Mouse (Mus musculus) embryonic facial prominence, embryonic 11.5 days (tissue): ENCODE measurements at regions not wholly inside any gene's neighbourhood (a gene's known extent, or its start where the extent isn't known, plus 50 kb on each side); places are given as distances from the start of the nearest gene placed in this dataset.

Experiments used
- ATAC-seq: fragments of 200-750 bp; cut with Nextera tagmentation; replicated peaks from 2 replicates; pipeline ENCODE4 v1.8.0; 2017; ENCODE audit warnings: low read depth; ENCODE audit not compliant: insufficient number of reproducible peaks, low FRiP score, low TSS enrichment
- DNase-seq: peaks from one replicate; pipeline ENCODE4 v3.0.0-alpha.2; 2015; ENCODE audit warnings: low spot score
- H3K27ac ChIP-seq: fragments of 300-500 bp; sonication (generic); replicated peaks from 2 replicates; pipeline ENCODE4 v1.5.1; 2014; ENCODE audit warnings: mild to moderate bottlenecking, low read depth, low read length, control low read depth
- H3K27me3 ChIP-seq: fragments of 300-500 bp; sonication (generic); 2 replicates; pipeline ENCODE4 v1.6.1; 2014; ENCODE audit warnings: mild to moderate bottlenecking, low read length, moderate library complexity, mixed read lengths; ENCODE audit not compliant: control insufficient read depth, insufficient read depth
- H3K36me3 ChIP-seq: fragments of 300-500 bp; sonication (generic); replicated peaks from 2 replicates; pipeline ENCODE4 v1.6.1; 2014; ENCODE audit warnings: low read depth, mild to moderate bottlenecking, low read length, moderate library complexity, mixed read lengths; ENCODE audit not compliant: control insufficient read depth, insufficient read depth
- H3K4me1 ChIP-seq: fragments of 300-500 bp; sonication (generic); 2 replicates; pipeline ENCODE4 v1.6.1; 2014; ENCODE audit warnings: low read length, mixed read lengths; ENCODE audit not compliant: control insufficient read depth, insufficient read depth
- H3K4me2 ChIP-seq: fragments of 300-500 bp; sonication (generic); 2 replicates; pipeline ENCODE4 v1.6.1; 2014; ENCODE audit warnings: low read depth, mild to moderate bottlenecking, control low read depth, low read length, moderate library complexity
- H3K4me3 ChIP-seq: fragments of 300-500 bp; sonication (generic); 2 replicates; pipeline ENCODE4 v1.5.1; 2014; ENCODE audit warnings: low read depth, low read length, control low read depth
- H3K9ac ChIP-seq: fragments of 300-500 bp; sonication (generic); replicated peaks from 2 replicates; pipeline ENCODE4 v1.6.1; 2014; ENCODE audit warnings: mild to moderate bottlenecking, control low read depth, low read length
- H3K9me3 ChIP-seq: fragments of 300-500 bp; sonication (generic); replicated peaks from 2 replicates; pipeline ENCODE4 v1.6.1; 2016; ENCODE audit warnings: mild to moderate bottlenecking, low read length, inconsistent platforms, mixed read lengths; ENCODE audit not compliant: control insufficient read depth
- WGBS: fragments of 180-500 bp; shearing (Covaris S2); extraction: QIAGEN DNeasy Blood & Tissue Kit; methylation state at CpG from one replicate; pipeline ENCODE4 v1.1.7; 2014; 5-methylcytosine and 5-hydroxymethylcytosine counted together

DNA sequence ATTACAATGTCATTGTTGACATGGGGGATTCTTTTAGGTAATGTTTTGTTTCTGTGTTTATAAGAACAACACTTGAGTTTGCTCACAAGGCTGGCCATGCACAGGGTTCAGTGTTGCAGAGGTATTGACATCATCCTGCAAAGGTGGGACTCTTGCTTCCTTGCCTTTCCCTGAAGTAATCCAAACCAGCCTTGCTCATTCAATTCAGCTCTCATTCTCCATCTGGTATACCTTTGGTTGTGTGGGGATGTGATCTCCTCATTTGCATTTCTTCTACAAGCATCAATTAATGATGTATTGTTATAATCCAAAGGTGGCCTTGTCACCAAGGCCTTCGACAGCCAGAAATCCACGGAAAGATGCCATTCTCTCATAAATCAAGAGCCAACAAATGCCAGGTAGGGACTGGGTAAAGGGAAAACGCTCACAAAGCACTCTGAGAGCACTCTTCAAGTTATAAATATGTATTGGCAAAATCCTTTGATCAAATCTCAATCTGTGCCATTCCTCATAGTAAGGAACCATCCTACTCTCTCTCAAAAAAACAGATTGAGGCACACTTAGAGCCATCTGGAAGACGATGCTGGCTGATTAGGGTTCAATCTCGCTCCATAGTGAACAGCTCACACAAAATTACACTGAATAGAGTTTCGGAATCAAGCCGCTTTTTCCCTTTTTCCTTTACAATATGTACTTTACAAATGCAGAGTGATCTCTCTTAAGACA is 435.1 kb downstream of the Klf5 start:
- no peaks in the 10 kb centered on the region for H3K27me3 ChIP-seq
- DNase-seq (no peak), ATAC-seq (no peak)
- no peak overlapping the region for H3K4me3 ChIP-seq
- H3K9me3 ChIP-seq: no peaks in the 10 kb centered on the region
- WGBS: 85% methylated on average over 7 of the region's 7 CpGs
- no peaks in the 10 kb centered on the region for H3K4me1 ChIP-seq
- H3K9ac ChIP-seq: no peak overlapping the region
- no peak overlapping the region for H3K4me2 ChIP-seq
- no peaks in the 10 kb centered on the region for H3K36me3 ChIP-seq
- no peak overlapping the region for H3K27ac ChIP-seq

DNA sequence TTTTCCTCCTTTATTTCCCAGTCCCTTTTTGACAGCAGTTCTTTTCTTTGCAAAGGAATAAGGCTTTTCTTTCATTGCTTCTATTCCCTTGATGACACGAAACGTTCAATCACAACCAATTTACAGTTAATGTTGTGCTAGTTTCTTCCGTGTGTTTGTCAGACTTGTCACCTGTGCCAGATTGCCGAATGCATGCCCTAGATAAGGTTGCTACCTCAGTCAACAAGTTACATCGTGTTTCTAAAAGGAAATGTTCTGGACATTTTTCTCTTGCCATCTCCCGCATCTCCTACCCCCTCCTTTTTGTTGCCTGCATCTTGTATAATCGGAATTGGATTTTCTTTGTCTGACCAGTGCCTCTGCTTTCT is 435.7 kb downstream of the Klf5 start:
- H3K4me2 ChIP-seq: no peak overlapping the region
- no peak overlapping the region for H3K27ac ChIP-seq
- no peak overlapping the region for H3K9ac ChIP-seq

DNA sequence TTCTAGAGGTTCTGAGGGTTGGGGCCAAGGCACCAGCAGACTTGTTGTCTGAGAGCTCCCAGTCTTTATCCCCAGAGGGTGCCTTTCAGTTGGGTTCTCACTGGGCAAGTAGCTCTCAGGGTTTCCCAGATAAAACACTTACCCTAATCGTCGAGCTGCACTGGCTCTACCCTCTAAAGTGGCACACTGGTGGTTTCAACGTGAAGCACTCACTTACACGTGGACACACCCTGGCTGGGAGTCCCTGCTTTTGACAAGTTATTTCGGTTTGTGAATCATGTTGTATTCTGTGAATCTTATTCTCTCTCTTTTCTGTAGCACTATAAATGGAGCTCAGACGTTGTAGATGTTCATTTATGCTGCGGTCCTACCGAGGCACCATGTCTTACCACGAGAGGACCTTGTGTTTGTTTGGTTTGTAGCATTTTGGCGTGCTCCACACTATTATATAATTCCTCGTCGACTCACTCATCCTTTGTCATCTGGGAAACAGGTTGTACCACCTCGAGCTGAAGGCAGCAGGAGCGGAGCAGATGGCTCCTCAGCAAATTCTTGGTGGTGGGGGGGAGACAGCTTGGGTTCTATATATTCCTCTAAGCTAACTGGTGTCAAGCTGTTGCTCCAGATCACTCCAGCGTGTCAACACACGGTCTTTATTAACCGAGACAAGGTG is 445.3 kb downstream of the Klf5 start:
- no peak overlapping the region for H3K9ac ChIP-seq
- 86% methylated on average over 17 of the region's 17 CpGs for WGBS
- H3K4me3 ChIP-seq: no peak overlapping the region
- no peak overlapping the region for H3K27ac ChIP-seq
- H3K4me2 ChIP-seq: no peak overlapping the region
- no peaks in the 10 kb centered on the region for H3K36me3 ChIP-seq
- H3K4me1 ChIP-seq: no peaks in the 10 kb centered on the region
- ATAC-seq (no peak), DNase-seq (no peak)
- H3K9me3 ChIP-seq: no peaks in the 10 kb centered on the region
- H3K27me3 ChIP-seq: no peaks in the 10 kb centered on the region

More for the DNA sequence above, 435.7 kb downstream of the Klf5 start:
- Histone ChIP-seq H3K4me1 (no peaks in the 10 kb centered on the region), H3K9me3 (no peaks in the 10 kb centered on the region), H3K27me3 (no peaks in the 10 kb centered on the region), H3K4me3 (no peak overlapping the region), H3K36me3 (no peaks in the 10 kb centered on the region)
- DNase-seq: no peak
- no peak for ATAC-seq
- WGBS: 84% methylated on average over 7 of the region's 7 CpGs

DNA sequence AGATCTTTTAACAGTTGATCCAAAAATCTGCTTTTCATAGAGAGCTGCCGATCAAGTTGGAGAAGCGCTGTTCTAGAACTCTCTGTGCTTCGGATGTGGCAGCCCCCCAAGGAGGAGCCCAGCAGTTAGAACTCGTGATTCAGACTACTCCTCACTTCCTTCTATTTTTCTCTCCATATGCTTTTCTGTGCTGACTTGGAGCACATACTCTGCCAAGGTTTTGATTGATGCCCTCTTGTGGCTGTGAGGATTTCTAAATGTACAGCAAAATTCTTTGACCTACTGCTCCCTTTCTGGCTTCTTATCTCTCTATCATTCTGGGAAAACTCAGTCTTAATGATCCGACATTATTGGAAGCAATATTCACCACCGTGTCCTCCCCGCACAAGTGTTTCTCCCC is 446.7 kb downstream of the Klf5 start:
- H3K4me2 ChIP-seq: no peak overlapping the region
- ATAC-seq (no peak), DNase-seq (no peak)
- no peaks in the 10 kb centered on the region for H3K9me3 ChIP-seq
- H3K27me3 ChIP-seq: no peaks in the 10 kb centered on the region
- H3K9ac ChIP-seq: no peak overlapping the region
- H3K4me3 ChIP-seq: no peak overlapping the region
- no peaks in the 10 kb centered on the region for H3K36me3 ChIP-seq
- WGBS: 78% methylated on average over 7 of the region's 7 CpGs
- H3K4me1 ChIP-seq: no peaks in the 10 kb centered on the region
- H3K27ac ChIP-seq: no peak overlapping the region

DNA sequence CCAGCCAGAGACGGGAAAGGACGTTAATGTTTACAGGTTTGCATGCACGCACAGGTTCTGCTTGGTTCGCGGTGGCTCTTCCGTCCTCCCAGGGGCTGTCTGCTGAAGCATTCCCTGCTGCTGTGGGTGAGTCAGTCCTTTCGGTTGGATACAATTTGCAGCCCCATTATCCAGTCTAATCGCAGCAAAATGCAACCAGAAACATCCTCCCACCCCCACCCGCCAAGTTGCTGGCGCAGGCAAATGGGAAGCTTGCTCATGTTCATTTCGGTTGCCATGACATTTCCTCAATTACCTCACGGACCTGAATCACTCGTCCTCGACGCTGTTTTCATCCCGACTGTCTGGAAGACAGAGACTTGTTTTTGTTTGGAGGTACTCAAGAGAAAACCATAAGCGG is 449.7 kb downstream of the Klf5 start:
- Histone ChIP-seq H3K36me3 (no peaks in the 10 kb centered on the region), H3K4me2 (no peak overlapping the region), H3K27ac (no peak overlapping the region), H3K4me1 (no peaks in the 10 kb centered on the region), H3K27me3 (no peaks in the 10 kb centered on the region), H3K9ac (no peak overlapping the region), H3K4me3 (no peak overlapping the region), H3K9me3 (no peaks in the 10 kb centered on the region)
- 76% methylated on average over 17 of the region's 17 CpGs for WGBS
- ATAC-seq (no peak), DNase-seq (no peak)

DNA sequence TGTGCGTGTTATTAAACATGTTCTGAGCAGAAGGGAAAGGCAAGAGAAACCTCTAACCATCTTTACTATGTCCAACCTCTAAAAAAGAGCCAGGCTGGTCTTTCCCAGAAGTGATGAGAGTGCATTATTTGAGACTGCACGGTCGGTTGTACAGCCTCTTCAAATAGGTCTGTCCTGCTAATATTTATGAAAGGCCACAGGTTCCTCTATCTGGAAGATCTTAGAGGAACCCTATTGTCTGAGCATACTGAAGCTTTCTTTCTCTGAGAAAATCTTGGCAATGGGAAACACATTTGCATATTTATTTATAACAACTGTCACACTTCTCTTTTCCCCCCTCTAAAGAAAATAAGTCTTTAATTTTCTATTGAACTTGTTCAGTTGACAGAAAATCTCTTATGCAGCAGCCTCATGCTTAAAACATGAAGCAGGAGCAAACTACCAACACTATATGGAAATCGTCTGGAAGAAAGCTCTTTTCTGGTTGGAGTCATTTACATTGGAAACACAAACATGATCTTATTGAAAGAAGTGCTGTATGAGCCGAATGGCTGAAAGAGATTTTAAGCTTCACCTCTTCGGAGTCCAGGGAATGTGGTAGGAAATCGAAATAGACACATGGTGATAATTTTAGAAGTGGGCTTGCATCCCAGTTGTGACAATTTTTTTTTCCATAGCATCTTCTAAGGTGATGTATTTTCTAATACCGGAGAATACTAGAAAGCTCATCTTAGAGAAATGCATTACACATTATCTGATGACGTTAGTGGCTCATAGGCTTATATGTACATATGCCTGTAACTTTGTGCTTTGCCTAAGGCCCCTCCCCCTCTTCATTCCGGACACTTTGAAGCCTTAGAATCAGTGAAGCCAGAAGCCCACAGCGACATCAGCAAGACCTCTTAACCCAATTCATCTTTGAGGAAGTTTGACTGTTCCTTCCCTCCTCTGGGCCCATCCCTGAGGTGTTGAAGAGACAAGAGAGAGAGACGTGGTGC is 451.1 kb downstream of the Klf5 start:
- Histone ChIP-seq H3K4me3 (no peak overlapping the region), H3K9ac (no peak overlapping the region), H3K9me3 (no peaks in the 10 kb centered on the region), H3K4me2 (no peak overlapping the region), H3K27me3 (no peaks in the 10 kb centered on the region), H3K4me1 (no peaks in the 10 kb centered on the region), H3K36me3 (no peaks in the 10 kb centered on the region), H3K27ac (no peak overlapping the region)
- WGBS: 76% methylated on average over 12 of the region's 12 CpGs
- ATAC-seq: no peak
- no peak for DNase-seq

DNA sequence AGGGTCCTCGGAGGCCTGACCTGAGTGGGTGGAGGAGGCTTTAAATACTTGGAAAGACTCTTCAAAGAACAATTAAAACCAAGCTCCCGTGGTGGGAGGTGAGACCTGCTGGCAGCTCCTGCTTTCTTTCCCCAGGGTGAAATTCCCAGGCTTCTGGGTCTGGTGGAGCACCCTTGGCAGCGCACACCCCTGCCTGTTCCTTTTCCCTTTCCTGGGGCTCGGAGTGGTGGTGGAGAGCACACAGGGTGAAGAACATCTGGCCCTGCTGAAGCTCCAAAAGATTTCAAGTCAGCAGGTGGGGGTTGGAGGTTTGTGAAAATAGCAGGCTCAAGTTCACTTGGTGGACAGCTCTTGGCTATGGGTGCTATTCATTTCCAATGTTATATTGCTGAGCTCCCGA is 459.6 kb downstream of the Klf5 start:
- H3K4me3 ChIP-seq: no peak overlapping the region
- DNase-seq (no peak), ATAC-seq (no peak)
- H3K27ac ChIP-seq: no peak overlapping the region
- H3K4me2 ChIP-seq: no peak overlapping the region
- H3K4me1 ChIP-seq: no peaks in the 10 kb centered on the region
- no peaks in the 10 kb centered on the region for H3K27me3 ChIP-seq
- H3K9me3 ChIP-seq: no peaks in the 10 kb centered on the region
- H3K36me3 ChIP-seq: no peaks in the 10 kb centered on the region
- no peak overlapping the region for H3K9ac ChIP-seq
- WGBS: 65% methylated on average over 5 of the region's 5 CpGs

DNA sequence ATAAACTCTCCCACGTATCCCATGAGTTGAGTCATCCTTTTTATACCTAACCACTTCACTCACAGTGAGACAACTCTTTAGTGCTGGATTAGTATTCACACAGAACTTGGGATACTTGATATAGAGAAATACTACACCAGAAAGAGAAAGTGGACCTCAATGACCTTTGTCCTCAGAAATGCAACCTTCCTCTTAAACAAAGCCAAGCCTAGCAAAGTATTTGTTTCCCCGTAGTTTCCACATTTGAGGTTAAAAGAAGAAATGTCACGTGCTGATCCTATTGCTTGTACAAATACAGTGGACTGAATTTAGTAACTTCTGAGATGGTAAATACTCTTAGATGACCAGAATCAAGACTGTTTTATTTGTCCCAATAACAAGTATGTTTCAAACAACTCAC is 464.8 kb downstream of the Klf5 start:
- Histone ChIP-seq H3K27me3 (no peaks in the 10 kb centered on the region), H3K4me1 (no peaks in the 10 kb centered on the region), H3K9me3 (no peaks in the 10 kb centered on the region), H3K4me3 (no peak overlapping the region), H3K9ac (no peak overlapping the region), H3K27ac (no peak overlapping the region), H3K36me3 (no peaks in the 10 kb centered on the region), H3K4me2 (no peak overlapping the region)
- 52% methylated on average over 3 of the region's 3 CpGs for WGBS
- no peak for ATAC-seq
- DNase-seq: no peak
